Mouse (Mus musculus) right cerebral cortex, postnatal 14 days (tissue): ENCODE results near the gene Aqp7.

Experiments
- DNase-seq: peaks from one replicate; pipeline ENCODE4 v3.0.0; 2022

Gene Aqp7

DNA sequence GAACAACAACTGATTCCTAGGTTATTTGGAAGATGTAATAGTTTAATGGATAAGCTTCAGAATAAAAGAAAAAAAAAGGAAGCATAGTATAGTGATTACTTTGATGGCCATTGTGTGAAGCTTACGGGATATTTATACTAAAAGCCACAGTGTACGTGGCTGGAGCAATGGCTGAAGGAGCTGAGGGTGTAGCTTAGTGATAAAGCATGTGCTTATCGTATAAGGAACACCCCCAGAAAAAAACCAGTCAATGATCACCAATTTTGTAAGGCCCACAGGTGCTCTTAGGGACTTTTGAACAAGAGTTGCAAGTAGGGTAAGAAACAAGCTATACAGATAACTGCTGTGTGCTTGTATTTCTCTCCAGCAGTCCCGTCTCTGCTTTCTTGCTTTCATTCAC is 50.0 kb downstream of the Aqp7 start:
- no peak for DNase-seq

GRCm38 (mm10) chr4:40996302-40996701 is 51.6 kb downstream of the Aqp7 start:
- no peak for DNase-seq

DNA sequence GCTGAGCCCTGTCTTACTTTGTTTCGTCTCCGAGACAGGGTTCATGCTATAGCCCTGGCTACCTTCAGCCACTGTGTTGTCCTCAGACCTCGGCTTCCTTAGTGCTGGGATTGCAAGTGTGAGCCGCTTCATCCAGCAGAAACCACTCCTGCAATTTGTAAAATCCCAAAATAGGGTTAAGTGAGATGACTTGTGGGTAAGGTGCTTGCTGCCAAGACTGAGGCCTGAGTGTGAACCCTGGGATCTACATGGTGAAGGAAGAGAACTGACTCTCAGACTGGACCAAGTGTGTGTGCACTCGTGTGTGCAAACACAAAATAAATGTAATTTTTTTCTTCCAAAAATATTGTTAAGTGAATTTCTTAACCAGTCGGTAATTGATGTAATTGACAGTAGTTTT is 58.3 kb downstream of the Aqp7 start:
- no peak for DNase-seq

GRCm38 (mm10) chr4:40983686-40984085 is 64.3 kb downstream of the Aqp7 start:
- no peak for DNase-seq
